Mouse (Mus musculus) heart, adult 2 months (tissue): ENCODE data around the gene Clpb.

Experiments
- CTCF ChIP-seq: fragments of 200-600 bp; IDR thresholded peaks from 2 replicates; pipeline ENCODE4 v1.8.1; 2022; ENCODE audit warnings: antibody characterized with exemption, mild to moderate bottlenecking, moderate library complexity
- POLR2A ChIP-seq: fragments of 200-500 bp; IDR thresholded peaks from 2 replicates; pipeline ENCODE4 v1.6.1; 2011; ENCODE audit warnings: mild to moderate bottlenecking, low read depth, low read length, control low read depth; ENCODE audit not compliant: insufficient read depth

- TF ChIP-seq CTCF (no peak), POLR2A (no peak)
Measured at GRCm38 (mm10) chr7:101737735-101738134, 74.3 kb downstream of the Clpb start.
